Mouse (Mus musculus) regulatory T cell (primary cell): ENCODE results near the gene Epn1.

Experiments used
- in situ Hi-C: fragments of 300-600 bp; cut with MboI, MseI; formaldehyde crosslinking; loops from one replicate; pipeline ENCODE4 v1.15.1; 2025; ENCODE audit warnings: high pct_unique_total_duplicates

The Epn1 gene

DNA sequence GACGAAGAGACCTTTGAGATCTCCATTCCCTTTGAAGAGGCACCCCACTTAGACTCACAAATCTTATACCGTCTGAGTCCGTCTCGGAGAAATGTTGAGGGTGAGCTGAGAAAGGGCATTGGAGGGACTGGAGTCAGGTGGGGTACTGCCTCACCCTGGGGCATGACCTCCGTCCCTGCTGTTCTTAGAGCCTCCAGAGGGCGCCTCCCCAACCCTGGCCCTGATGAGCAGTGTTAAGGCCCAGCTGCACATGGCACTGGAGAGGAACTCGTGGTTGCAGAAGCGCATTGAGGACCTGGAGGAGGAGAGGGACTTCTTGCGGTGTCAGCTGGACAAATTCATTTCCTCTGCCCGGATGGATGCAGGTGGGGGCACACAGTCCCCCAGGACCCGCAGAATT, 22.2 kb upstream of the Epn1 start:
- in situ Hi-C loops, result loop anchor here (5.0 to 25.0 kb wide), 2 partner anchors 36 to 921 kb away; partner anchors contain the start of genes Ccdc106, Leng8 and Zfp865

DNA sequence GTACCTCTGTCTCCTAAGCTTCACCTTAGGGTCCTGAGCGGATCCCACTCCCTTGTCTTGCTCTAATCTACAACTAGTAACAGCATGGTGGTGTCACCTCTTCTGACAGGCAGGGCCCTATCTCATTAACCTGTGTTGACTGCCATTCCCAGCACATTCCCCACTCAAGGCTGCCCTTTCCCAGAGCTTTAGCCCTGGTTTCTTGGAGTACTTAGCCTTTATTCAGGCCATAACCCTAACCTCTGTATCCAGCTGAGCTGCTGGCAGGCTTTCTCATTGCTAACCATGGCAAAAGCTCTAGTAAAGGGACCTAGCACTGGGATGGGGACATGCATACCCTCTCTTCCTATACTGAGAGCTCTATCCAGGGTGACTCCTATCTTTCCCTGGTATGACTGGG, 21.4 kb upstream of the Epn1 start:
- in situ Hi-C loops, result loop anchor here (5.0 to 25.0 kb wide), 2 partner anchors 36 to 921 kb away; partner anchors contain the start of genes Ccdc106, Leng8 and Zfp865

DNA sequence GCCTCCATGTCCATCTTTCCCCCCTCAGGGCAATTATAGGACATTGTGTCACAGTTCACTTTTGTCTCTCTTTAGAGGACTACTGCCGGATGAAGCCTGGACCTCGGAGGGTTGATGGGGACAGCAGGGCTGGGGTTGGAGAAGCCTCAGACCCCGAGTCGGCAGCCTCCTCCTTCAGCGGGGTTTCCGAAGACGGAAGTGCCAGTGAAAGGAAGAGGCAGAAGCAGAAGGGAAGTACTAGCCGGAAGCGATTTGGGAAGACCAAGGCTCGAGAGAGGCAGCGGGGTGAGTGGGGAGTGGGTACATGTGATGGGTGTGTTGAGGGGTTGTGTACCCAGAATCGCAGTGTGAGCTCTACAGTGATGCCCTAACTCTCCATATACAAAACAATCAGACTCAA, 20.6 kb upstream of the Epn1 start:
- in situ Hi-C loops, result loop anchor here (5.0 to 25.0 kb wide), 2 partner anchors 37 to 922 kb away; partner anchors contain the start of genes Ccdc106, Leng8 and Zfp865

DNA sequence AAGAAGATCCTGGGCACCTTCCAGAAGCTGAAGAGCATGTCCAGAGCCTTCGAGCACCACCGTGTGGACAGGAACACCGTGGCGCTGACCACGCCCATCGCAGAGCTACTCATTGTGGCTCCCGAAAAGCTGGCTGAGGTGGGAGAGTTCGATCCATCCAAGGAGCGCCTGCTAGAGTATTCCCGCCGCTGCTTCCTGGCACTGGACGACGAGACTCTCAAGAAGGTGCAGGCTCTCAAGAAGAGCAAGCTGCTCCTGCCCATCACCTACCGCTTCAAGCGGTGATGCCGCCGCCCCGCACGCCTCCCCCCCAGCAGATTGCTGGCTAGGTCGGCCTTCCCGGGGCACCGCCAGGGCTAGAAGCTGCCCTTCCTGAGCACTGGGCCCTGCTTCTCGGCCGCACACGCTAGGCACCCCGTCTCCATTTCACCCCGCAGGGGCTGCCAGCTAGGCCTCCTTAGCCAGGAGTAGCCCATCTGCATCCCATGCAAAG, 19.8 kb upstream of the Epn1 start:
- in situ Hi-C loops, result loop anchor here (25.0 kb wide), 1 partner anchor 923 kb away; the partner anchor contains the start of gene Leng8

DNA sequence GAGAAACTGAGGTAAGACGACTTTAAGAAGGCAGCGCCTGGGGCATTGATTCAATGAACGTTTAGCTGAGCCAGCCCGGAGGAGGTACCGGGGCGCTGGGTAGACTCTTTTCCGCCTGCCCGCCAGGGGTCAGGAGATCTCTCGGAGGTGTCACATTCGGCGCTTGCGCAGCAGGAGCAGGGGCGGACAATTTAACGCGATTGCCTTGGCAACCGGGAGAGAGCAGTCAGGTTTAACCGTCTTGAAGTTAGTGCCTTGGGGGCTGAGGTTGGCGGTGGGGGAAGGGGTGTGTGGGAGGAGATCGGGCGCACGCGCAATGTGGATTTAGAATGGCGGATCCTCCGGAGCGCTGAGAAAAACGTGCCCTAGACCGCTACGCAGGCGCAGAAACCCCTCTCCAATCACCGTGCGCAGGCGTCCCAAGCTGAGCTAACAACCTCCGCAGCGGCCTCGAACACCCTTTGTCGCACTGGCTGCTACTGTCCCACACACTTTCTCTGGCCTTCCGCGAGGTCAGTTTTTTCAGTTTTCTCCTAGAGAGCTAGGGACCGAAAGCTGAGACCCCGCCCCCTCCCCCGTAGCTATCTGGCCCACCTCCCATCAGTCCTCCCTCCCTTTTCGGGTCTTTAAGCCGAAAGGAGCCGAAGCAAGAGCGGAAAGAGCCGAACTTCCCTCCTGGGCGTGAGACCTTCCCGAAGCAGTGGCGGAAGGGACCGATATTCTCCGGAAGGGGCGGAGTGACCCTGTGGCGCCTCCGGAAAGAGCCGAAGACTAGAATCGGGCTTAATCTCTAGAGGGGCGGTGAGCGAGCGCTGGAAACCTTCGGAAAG, 18.9 kb upstream of the Epn1 start:
- in situ Hi-C loops, result loop anchor here (25.0 kb wide), 1 partner anchor 924 kb away; the partner anchor contains the start of gene Leng8

DNA sequence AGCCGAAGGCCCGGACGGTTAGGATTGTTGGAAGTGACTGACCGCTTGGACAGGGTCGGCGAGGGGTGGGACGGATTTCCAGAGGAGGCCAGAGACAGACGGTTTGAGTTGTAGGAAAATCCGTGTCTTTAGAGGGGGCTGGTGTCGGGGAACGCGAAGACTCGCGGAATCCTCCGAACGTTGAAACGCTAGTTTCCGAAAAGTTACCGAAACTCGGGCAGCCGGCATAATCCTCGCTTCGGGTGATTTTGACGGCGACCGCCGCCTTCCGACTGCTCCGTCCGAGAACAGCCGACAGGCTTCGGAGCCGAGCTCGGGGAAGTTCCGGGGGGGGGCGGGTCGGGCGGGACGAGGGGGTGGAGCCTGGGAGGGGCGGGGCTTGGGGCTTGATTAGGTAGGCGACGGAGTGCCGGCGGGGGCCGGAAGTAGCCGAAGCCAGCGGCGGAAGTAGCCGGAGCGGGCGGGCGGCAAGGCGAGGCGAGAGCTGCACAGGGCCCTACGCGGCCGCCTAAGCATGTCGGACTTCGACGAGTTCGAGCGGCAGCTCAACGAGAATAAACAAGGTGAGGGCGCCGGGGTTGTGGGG, 18.2 kb upstream of the Epn1 start, which contains the start of gene U2af2:
TSS of gene U2af2 (plus strand) at position 370 of the 586 bp plus-strand sequence.
- in situ Hi-C loops, result loop anchor here (25.0 kb wide), 1 partner anchor 925 kb away; the partner anchor contains the start of gene Leng8

DNA sequence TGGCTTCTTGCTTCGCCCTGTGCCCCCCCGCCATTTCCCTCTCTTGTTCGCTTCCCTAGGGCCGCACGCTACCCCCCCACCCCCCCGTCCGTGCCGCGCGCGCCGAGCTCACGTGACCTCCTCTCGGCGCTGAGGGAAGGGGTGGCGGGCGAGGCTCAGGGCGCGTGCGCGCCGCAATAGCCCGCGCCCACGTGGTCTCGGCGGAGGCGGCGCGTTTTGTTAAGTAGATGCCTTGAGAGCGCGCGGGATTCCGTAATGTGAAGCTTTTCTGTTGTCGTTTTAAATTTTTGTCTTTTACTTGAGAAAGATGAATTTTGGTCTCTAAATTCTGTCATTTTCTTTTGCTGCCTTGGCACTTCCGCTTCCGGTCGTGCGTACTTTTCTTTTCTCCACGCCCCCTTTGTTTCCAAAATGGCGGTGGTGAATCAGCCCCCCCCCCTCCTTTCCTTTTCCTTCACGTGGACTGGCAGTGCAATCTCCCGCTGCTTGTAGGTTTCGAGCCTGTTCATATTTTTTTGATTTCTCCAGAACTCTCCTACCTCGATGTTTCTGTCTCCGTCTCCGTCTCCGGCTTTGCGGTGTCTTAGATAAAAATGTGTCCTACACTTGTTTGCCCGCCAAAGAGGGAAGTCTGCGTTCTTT, 17.6 kb upstream of the Epn1 start:
- in situ Hi-C loops, result loop anchor here (25.0 kb wide), 1 partner anchor 925 kb away; the partner anchor contains the start of gene Leng8

DNA sequence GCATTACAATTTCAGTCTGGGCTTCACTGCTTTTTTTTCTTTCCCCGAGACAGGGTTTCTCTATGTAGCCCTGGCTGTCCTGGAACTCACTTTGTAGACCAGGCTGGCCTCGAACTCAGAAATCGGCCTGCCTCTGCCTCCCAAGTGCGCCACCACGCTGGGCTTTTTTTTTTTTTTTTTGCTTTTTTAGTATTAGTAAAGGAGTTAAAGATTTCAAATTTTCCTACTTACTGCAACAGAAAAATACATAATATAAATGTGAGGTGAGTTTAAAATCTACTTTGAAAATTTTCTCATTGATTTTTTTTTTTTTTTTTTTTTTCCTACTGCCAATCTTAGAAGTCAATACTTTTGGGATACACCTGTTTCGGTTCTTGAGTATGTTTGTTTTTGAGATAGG, 15.1 kb upstream of the Epn1 start:
- in situ Hi-C loops, result loop anchor here (25.0 kb wide), 1 partner anchor 928 kb away; the partner anchor contains the start of gene Leng8

DNA sequence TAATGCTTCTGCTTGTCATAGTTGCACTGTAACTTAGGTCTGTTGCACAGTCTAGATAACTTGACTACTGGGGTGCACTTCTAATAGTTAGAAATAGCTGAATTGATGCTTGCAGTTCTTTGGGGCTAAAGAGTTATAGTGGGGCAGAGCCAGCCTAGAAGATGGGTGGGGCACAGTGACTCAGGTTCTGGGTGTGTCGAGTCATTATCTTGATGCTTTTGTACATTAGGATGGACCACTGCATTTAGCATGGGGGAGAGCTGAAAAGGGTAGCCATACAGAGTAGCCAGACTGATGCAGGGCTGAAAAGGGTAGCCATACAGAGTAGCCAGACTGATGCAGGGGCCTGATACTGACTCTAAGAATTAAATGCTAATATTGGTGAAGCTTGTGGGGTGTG, 6.4 kb upstream of the Epn1 start:
- in situ Hi-C loops, result loop anchor here (25.0 kb wide), 1 partner anchor 936 kb away; the partner anchor contains the start of gene Leng8

DNA sequence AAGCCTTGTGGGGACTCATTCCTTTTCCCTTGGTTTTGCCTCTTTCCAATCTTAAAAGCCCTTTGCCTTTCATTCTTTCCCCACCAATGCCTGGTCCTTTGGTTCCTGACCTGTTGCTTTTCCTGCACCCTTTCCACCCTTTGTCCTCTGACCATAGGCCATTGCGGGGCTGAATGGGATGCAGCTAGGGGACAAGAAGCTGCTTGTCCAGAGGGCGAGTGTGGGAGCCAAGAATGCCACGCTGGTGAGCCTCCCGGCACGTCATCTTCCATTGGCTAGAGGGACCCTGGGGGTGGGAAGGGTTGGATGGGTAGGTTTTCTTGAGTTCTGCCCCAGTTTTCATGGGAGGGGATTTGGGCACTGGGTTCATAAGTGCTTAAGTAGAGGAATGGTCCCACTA, 5.1 kb upstream of the Epn1 start:
- in situ Hi-C loops, result loop anchor here (25.0 kb wide), 1 partner anchor 938 kb away; the partner anchor contains the start of gene Leng8

DNA sequence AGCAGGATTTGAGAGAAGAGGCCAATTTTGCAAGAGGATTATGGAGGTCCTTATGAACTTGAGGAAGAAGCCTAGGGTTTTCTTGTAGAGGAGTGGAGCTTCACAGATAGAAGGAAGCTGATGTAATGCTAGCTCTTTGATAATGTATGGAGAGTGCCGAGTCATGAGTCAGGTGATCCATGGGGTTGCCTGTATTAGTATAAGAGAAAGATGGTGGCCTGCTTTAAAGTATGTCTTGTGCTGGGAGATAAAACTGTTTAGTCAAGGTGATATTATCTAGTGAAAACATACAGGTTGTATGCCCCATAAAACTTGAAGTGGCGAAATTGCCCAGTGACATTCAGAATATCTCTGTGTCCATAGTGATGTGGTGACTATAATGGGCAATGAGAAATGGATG, 3.1 kb upstream of the Epn1 start:
- in situ Hi-C loops, result no loop called here

DNA sequence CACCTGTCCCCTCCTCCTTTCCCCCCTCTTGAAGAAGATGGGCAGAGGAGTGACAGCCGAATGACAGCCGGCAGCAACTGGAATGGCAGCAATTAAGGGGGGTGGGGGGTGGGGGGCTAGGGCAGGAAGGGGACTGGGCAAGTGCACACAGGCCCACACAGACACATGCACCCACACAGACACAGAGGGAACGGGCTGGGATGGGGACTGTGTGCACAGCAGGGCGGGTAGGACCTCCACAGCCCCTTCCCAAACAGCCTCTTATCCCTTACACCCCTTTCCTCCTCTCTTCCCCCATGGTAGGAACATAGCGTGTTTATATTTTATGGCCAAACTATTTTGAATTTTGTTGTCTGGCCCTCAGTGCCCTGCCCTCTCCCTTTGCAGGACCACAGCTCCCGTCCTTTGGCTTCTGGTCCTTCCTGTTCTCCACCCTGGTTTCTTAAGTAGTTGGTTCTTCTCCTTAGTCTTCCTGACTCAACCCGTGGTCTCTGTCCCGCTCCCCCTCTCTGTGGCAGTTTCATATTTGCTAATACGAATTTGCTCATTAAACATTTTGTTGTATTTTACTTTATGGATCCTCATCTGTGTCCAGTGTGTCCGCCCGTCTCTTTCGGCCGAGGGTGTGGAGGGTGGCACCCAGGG, 548 bp upstream of the Epn1 start:
- in situ Hi-C loops, result loop anchor here (10.0 kb wide), 1 partner anchor 1105 kb away; no protein-coding TSS in a partner anchor

DNA sequence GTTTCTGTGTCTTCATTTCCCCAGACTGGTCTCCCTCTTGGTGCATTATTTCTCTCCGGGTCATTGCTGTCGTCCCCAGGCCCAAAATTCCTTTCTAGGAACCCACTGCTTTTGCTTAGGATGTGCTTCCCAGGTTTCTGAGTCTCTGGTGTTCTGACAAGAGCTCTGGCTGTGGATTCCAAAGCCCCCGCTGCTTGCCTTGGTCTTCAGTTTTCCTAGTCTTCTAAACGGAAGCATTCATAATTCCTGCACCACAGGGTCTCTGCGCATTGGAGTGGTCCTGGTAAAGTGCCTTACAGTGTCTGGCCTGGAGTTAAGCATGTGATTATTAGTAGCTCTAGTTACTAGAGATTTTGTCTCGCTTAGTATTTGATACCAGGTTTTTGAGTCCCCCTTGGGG, 780 bp downstream of the Epn1 start:
- in situ Hi-C loops, result loop anchor here (10.0 kb wide), 1 partner anchor 1104 kb away; no protein-coding TSS in a partner anchor

DNA sequence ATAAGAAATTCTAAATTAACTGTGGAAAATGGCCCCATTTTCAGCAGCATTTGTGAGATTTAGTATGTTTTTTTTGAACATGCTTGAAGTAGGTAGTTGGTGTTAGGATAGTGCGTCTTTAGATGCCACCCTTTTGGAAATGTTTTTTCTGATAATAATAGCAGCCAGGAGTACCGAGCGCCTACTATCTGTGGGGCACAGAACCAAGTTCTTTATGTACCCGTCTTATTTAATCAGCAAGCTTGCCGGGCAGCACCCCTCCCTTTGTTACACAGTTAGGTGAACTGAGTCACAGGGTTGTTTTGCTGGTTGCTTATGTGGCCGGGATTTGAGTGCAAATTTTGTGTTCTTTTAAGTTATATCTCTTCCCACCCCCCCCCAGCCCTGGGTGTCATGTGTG, 1.2 kb downstream of the Epn1 start:
- in situ Hi-C loops, result loop anchor here (10.0 kb wide), 1 partner anchor 1104 kb away; no protein-coding TSS in a partner anchor

DNA sequence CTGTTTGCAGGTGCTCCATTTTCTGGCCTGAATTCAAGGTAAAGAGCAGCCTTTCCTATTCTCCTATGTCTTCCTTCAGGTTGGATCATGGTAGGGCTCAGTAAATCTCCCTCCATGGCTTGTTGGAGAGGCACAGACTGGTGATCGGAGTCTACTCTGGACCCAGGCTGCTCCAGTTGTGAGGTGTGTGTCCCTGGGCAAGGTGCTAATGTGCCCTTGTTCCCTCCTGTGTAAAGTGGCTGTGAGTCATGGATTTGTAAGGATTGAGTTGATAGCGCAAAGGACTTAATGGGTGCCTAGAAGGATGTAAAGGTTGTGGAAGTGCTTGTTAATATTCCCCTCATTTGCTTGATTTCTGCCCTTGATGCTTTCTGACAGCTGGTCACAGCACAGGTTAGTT, 1.9 kb downstream of the Epn1 start:
- in situ Hi-C loops, result loop anchor here (10.0 kb wide), 1 partner anchor 1103 kb away; no protein-coding TSS in a partner anchor

DNA sequence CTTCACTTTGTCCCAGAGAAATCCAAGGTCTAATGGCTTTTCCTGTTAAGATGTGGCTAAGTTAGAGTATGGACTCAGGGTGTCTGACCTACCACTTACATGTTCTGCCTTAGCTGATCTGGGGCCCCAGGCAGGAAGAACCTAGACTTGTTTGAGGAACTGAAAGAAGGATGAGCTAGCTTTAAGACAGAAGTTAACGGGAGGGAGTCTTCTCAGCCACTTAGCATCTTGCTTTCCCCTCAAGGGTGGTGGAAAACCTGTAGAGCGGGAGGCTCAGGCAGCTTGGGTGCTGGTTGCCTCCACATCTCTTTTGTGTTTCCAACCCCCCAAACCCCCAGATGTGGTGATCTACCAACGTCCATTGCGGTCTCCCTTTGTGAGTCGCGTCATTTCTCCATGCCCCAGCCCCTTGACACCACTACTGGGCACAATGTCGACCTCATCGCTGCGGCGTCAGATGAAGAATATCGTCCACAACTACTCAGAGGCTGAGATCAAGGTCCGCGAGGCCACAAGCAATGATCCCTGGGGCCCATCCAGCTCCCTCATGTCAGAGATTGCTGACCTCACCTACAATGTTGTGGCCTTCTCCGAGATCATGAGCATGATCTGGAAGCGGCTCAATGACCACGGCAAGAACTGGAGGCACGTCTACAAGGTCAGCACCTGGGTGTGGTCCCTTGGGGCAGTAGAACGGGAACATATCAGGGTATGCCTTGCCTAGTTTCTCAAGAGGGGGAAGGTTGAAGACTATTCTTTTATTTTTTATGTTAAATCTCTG, 3.5 kb downstream of the Epn1 start:
- in situ Hi-C loops, result loop anchor here (10.0 kb wide), 1 partner anchor 1101 kb away; no protein-coding TSS in a partner anchor

DNA sequence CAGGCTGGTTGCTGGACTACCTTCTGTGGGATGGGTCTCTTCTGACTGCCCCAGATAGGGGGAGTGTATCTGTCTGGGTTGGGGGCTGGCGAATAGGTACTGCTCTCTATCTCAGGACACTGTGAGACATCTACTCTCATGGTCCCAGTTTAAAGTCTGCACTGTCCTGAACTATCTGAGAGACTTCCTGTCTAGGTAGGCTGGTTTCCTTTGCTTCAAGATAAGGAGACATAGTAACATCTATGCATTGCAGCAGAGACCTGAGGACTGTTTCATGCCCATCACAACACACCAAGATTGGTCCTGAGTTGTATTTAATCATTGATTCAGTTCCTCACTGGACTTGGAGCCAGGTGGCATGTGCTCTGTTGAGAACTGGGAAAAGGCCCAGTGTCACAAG, 5.5 kb downstream of the Epn1 start:
- in situ Hi-C loops, result loop anchor here (10.0 kb wide), 1 partner anchor 1099 kb away; no protein-coding TSS in a partner anchor

DNA sequence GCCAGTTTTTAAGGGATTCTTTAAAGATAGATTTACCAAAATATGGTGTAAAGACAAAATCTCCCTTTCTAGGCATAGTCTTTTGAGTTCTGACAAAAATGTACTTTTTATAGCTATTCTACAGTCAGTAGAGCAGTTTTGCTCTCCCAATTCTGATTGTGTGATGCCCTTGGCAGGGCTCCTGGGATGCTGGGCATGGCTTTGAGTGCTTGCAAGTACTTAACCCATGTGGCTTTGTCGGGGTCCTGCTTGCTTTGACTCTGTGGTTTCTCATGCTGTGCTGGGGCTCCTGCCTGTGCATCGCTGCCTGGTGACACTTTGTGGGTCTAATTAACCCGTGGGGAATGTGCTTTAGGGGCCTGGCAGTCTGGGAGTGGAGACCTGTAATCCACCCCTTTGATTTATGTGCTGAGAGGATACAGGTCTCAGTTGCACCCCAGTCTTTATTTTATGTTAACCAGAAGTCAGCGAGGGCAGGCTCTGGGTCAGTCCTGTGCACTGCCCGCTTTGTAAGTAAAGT, 6.9 kb downstream of the Epn1 start:
- in situ Hi-C loops, result loop anchor here (10.0 kb wide), 1 partner anchor 1098 kb away; no protein-coding TSS in a partner anchor

DNA sequence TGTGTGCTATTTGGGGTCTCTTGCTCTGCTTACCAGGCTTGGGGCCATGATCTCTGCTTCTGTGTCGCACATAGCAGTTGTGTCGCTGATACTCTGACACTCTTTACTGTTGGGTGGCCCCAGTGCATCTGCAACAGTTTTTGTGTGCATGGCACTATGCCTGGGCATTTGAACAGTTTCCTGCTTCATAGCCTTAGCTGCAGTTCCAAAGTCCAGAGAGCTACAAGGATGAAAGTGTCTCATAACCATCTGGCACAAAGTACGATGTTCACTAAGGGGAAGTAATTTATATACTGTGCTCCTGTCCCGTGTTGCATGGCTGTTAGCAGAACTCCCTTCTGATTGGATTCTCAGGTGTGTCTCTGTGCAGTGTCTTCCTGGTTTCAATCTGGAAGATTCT, 7.9 kb downstream of the Epn1 start:
- in situ Hi-C loops, result loop anchor here (10.0 kb wide), 1 partner anchor 1097 kb away; no protein-coding TSS in a partner anchor
